Mouse (Mus musculus) right cerebral cortex, postnatal 14 days (tissue): ENCODE results near the gene Lbh.

Experiments
- DNase-seq: peaks from one replicate; pipeline ENCODE4 v3.0.0; 2022

The Lbh gene

DNA sequence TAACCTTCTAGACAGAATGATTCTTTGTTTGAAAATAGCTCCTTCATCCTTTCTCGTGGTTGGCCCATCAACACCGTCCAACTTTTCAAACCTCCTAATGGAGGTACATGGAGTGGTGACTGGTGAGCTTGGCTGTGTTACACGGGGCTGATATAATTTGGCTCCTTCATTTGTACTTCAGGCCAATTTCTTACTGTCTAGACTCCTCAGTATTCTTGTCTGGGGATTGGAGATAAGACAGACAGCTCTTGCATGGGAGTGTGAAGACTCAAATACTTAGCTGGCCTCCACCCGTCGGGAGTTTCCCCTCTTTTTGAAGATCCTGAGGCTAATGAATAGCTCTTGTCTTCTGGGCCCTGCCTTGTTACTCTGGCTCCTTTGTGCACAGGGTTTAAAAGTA is 26.3 kb downstream of the Lbh start:
- no peak for DNase-seq

DNA sequence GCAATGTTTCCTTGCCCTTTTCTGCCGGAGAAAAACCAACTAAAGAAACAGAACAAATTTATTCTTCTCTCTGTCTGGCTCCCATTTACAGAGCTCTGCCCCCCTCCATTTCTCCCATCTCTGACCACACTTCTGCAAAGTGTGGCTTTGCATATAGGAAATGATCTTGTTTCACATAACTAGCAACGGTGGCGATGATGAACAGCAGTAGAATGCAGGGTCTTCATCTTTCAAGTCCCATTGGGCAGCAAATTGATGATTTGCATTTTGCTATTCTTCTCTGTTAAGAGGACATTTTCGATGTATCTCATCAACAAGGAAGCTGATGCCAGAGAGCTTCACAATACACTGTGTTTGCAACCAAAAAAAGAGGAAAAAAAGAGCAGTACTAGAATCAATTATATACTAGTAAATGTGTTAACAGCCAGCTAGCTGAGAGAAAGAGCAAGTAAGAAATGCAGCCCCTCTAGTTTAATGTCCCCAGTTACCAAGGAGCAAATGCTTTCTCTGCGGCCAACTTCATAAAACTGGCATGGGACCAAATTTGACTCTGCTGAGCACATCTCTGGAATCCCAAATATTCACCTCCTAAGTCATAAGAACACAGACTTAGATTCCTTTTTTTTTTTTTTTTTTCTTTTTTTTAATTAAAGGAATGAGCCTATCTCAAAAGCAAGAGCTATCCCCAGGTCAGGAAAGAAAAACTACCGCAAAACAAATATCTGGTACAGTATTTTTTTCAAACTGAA is 29.2 kb downstream of the Lbh start:
- no peak for DNase-seq

- no peak for DNase-seq
Measured at GRCm38 (mm10) chr17:72948119-72948518, 30.0 kb downstream of the Lbh start.

DNA sequence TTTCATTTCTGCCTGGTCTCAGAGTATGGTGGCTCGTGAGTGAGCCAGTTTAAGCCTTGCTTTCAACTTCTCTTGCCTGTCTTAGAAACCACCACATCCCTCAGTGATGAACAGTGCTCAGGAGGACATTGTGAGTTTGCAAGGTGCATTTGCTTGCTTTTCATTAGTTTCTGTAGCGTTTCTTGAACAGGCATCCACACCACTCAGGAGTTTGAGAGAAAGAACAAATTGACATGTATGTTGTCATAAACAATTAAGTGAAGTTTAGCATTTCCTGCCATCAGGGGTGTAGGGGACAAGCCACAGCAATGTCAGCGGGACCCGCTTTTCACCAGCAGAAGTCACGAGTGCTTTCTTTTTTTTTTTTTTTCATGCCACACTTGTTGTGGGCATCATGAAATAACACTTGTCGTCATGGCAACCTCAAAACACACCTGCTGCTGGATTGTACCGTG is 31.2 kb downstream of the Lbh start:
- DNase-seq, result no peak

- no peak for DNase-seq
Measured at GRCm38 (mm10) chr17:72951331-72951730, 33.2 kb downstream of the Lbh start.

- DNase-seq, result peak; percentile 15
Measured at GRCm38 (mm10) chr17:72953811-72954685, 35.9 kb downstream of the Lbh start.

GRCm38 (mm10) chr17:72955534-72955933 is 37.4 kb downstream of the Lbh start:
- DNase-seq, result no peak

GRCm38 (mm10) chr17:72957016-72957415 is 38.9 kb downstream of the Lbh start:
- DNase-seq, result no peak

DNA sequence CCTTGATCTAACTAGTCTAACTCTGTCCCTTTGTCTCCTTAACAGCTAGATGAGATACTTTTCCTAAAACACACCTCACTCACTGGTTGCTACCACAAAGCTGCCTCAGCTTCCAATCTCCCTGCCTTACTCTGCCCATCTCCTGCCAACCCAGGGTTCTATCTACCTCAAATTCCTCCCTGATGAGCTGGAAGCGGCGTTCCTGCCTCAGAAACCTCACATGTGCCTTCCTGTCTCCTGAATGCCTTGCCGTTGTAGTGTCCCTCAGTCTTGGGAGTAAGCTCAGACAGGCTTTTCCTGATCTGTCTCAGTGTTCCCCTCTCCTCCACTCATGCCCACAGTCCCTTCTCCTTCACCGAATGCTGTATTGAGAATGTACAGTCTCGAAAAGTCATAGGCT is 40.8 kb downstream of the Lbh start:
- DNase-seq, result no peak

DNA sequence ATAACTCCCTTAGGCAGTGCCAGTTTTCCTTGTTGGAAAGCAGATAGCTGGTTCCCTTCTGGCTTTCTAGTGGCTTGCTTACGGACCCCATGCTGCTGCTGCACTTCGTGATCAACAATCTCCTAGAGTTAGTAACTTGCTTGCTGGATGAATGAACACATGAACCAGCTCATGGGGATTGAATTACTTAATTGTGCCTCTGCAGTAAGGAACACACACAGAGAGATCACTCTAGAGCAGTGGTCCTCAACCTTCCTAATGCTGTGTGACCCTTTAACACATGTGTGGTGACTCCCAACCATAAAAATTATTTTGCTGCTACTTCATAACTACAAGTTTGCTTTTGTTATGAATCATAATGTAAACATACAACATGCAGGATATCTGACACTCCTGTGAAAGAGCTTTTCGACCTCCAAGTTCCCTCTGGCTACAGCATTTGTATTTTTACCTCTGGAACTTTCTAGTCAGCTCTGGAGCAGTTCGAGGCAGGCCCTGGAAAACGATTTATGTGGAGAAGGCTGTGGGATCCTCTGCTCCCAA is 41.5 kb downstream of the Lbh start:
- DNase-seq, result no peak

GRCm38 (mm10) chr17:72960243-72960642 is 42.1 kb downstream of the Lbh start:
- DNase-seq, result no peak

- DNase-seq, result no peak
Measured at GRCm38 (mm10) chr17:72960873-72961272, 42.8 kb downstream of the Lbh start.

- DNase-seq, result no peak
Measured at GRCm38 (mm10) chr17:72961953-72962630, 44.0 kb downstream of the Lbh start.

DNA sequence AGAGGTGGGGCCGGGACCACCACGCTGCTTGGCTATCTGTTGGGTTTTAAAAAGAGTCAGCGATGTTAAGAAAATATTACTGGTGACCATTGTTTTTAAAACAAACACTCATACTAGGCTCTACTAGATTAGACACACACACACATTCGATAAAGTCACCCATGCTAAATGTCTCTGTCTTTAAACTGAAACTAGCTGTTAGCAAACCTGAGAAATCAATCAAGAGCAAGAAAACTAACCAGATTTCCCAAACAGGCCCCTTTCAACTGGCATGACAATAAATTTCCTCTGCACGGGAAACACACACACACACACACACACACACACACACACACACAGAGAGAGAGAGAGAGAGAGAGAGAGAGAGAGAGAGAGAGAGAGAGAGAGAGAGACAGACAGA is 47.6 kb downstream of the Lbh start:
- DNase-seq, result no peak

- DNase-seq, result no peak
Measured at GRCm38 (mm10) chr17:72966091-72966531, 48.0 kb downstream of the Lbh start.

DNA sequence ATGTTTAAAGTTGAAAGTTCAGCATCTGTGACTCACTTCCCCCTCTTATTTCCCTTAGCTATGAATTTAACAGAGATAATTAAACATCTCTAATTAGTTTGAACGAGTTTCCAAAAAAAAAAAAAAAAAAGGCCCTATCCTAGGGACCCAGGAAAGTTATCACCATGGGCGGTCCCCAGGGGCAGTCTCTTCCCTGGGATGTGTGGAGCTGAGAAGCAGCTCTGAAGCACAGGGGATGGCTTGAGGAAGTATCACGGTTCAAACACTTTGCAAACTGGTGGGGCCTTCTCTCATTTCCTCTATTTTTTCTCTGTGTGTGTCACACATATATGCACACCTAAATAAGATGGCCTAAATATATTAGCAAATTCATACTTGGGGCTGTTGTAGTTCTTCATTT is 48.8 kb downstream of the Lbh start:
- DNase-seq, result no peak

- no peak for DNase-seq
Measured at GRCm38 (mm10) chr17:72967371-72968175, 49.5 kb downstream of the Lbh start.

- DNase-seq, result no peak
Measured at GRCm38 (mm10) chr17:72968666-72969065, 50.6 kb downstream of the Lbh start.

GRCm38 (mm10) chr17:72970631-72971161 is 52.6 kb downstream of the Lbh start:
- peak; percentile 45 for DNase-seq

- DNase-seq, result no peak
Measured at GRCm38 (mm10) chr17:72973041-72973440, 54.9 kb downstream of the Lbh start.

- no peak for DNase-seq
Measured at GRCm38 (mm10) chr17:72976258-72977231, 58.4 kb downstream of the Lbh start.
